Mouse (Mus musculus) spleen, adult 2 months (tissue): ENCODE data around the gene Hipk3. TPM values are rescaled to one million over a fixed set of nuclear protein-coding genes. Genes with fewer than 3 reads are reported as not detected.

Experiments
- DNase-seq, 2 experiments: peaks; one replicate each; pipeline versions ENCODE4 v3.0.0 to v3.0.0-alpha.2; 2012 to 2021; ENCODE audit warnings: low spot score in 2 of 2, low read depth in 1 of 2
- H3K27ac ChIP-seq: fragments of 200-500 bp; 2 replicates; pipeline ENCODE4 v1.5.1; 2012; ENCODE audit warnings: low read length, inconsistent platforms; ENCODE audit not compliant: insufficient read depth
- H3K27me3 ChIP-seq: fragments of 200-500 bp; 2 replicates; pipeline ENCODE4 v1.6.1; 2012; ENCODE audit warnings: mild to moderate bottlenecking, moderate library complexity, low read length, inconsistent platforms; ENCODE audit not compliant: control insufficient read depth, insufficient read depth
- H3K36me3 ChIP-seq: fragments of 200-500 bp; 2 replicates; pipeline ENCODE4 v1.6.1; 2012; ENCODE audit warnings: mild to moderate bottlenecking, low read length, inconsistent platforms; ENCODE audit not compliant: control insufficient read depth, insufficient read depth
- H3K4me1 ChIP-seq: fragments of 200-500 bp; 2 replicates; pipeline ENCODE4 v1.6.1; 2011; ENCODE audit warnings: inconsistent platforms; ENCODE audit not compliant: control insufficient read depth, insufficient read depth, insufficient read length
- H3K4me3 ChIP-seq: fragments of 200-500 bp; 2 replicates; pipeline ENCODE4 v1.5.1; 2011; ENCODE audit warnings: mild to moderate bottlenecking, inconsistent platforms; ENCODE audit not compliant: insufficient read depth, insufficient read length; ENCODE audit errors: extremely low read depth
- CTCF ChIP-seq: fragments of 200-500 bp; IDR thresholded peaks from 2 replicates; pipeline ENCODE4 v1.5.1; 2011; ENCODE audit warnings: mild to moderate bottlenecking, inconsistent platforms; ENCODE audit not compliant: insufficient read depth, insufficient read length, insufficient replicate concordance; ENCODE audit errors: extremely low read depth
- POLR2A ChIP-seq: fragments of 200-500 bp; IDR thresholded peaks from 2 replicates; pipeline ENCODE4 v1.6.1; 2011; ENCODE audit warnings: low read depth, low read length, inconsistent platforms
- WGBS: fragments of 180-500 bp; shearing (Covaris S2); methylation state at CpG from one replicate; pipeline ENCODE4 v1.1.7; 2018; 5-methylcytosine and 5-hydroxymethylcytosine counted together
- polyA plus RNA-seq: library from polyadenylated mRNA; depleted of rRNA; stranded (reverse); fragments of >200 nt; gene quantifications from 2 replicates; pipeline ENCODE4 v1.2.3, GENCODE M21; 2012

Hipk3 gene
- polyA plus RNA-seq, 1 experiment = 14.5 TPM

GRCm38 (mm10) chr2:104392700-104393312 lies 101.4 kb downstream of the Hipk3 start:
- TF ChIP-seq CTCF (no peak), POLR2A (no peak)
- WGBS = 88% methylated on average over 4 of the region's 4 CpGs

GRCm38 (mm10) chr2:104389231-104389630 lies 105.0 kb downstream of the Hipk3 start:
- no peak overlapping the region for H3K27ac ChIP-seq
- TF ChIP-seq POLR2A (no peak), CTCF (no peak)
- no peak for DNase-seq
- 90% methylated on average over 11 of the region's 11 CpGs for WGBS
- no peaks in the 10 kb centered on the region for H3K4me1 ChIP-seq
- no peaks in the 10 kb centered on the region for H3K36me3 ChIP-seq
- no peaks in the 10 kb centered on the region for H3K27me3 ChIP-seq
- no peak overlapping the region for H3K4me3 ChIP-seq

More at GRCm38 (mm10) chr2:104392700-104393312, 101.4 kb downstream of the Hipk3 start:
- Histone ChIP-seq H3K27me3 (no peaks in the 10 kb centered on the region), H3K36me3 (no peaks in the 10 kb centered on the region), H3K4me1 (no peaks in the 10 kb centered on the region), H3K27ac (no peak overlapping the region), H3K4me3 (no peak overlapping the region)
- no peak for DNase-seq

GRCm38 (mm10) chr2:104385941-104386340 lies 108.3 kb downstream of the Hipk3 start:
- H3K27ac ChIP-seq = no peak overlapping the region
- no peak overlapping the region for H3K4me3 ChIP-seq
- H3K27me3 ChIP-seq = no peaks in the 10 kb centered on the region
- DNase-seq = no peak
- no peaks in the 10 kb centered on the region for H3K36me3 ChIP-seq
- WGBS = 75% methylated on average over 2 of the region's 2 CpGs
- no peaks in the 10 kb centered on the region for H3K4me1 ChIP-seq
- no peak for TF ChIP-seq CTCF
- no peak for TF ChIP-seq POLR2A

GRCm38 (mm10) chr2:104383589-104383988 lies 110.7 kb downstream of the Hipk3 start:
- 82% methylated on average over 4 of the region's 4 CpGs for WGBS
- Histone ChIP-seq H3K27me3 (0 out of 2 replicates have a peak, but pooled peaks cover 2% of the 10 kb centered on the region), H3K4me1 (no peaks in the 10 kb centered on the region), H3K27ac (no peak overlapping the region), H3K36me3 (no peaks in the 10 kb centered on the region), H3K4me3 (no peak overlapping the region)
- no peak for TF ChIP-seq CTCF
- no peak for TF ChIP-seq POLR2A
- DNase-seq = no peak

GRCm38 (mm10) chr2:104382813-104383212 lies 111.4 kb downstream of the Hipk3 start:
- no peak for DNase-seq
- H3K4me3 ChIP-seq = no peak overlapping the region
- WGBS = 73% methylated on average over 6 of the region's 6 CpGs
- no peaks in the 10 kb centered on the region for H3K4me1 ChIP-seq
- H3K27me3 ChIP-seq = 0 out of 2 replicates have a peak, but pooled peaks cover 2% of the 10 kb centered on the region
- no peaks in the 10 kb centered on the region for H3K36me3 ChIP-seq
- no peak for TF ChIP-seq CTCF
- H3K27ac ChIP-seq = no peak overlapping the region

GRCm38 (mm10) chr2:104379304-104379703 lies 114.9 kb downstream of the Hipk3 start:
- Histone ChIP-seq H3K27ac (no peak overlapping the region), H3K27me3 (0 out of 2 replicates have a peak, but pooled peaks cover 2% of the 10 kb centered on the region), H3K4me3 (no peak overlapping the region), H3K36me3 (no peaks in the 10 kb centered on the region), H3K4me1 (no peaks in the 10 kb centered on the region)
- TF ChIP-seq CTCF = no peak
- TF ChIP-seq POLR2A = no peak
- no peak for DNase-seq
- WGBS = 47% methylated on average over 7 of the region's 7 CpGs

- H3K27ac ChIP-seq = no peak overlapping the region
- no peaks in the 10 kb centered on the region for H3K36me3 ChIP-seq
- DNase-seq = no peak
- H3K4me1 ChIP-seq = no peaks in the 10 kb centered on the region
- TF ChIP-seq POLR2A = no peak
- no peak for TF ChIP-seq CTCF
- H3K27me3 ChIP-seq = 0 out of 2 replicates have a peak, but pooled peaks cover 2% of the 10 kb centered on the region
- no peak overlapping the region for H3K4me3 ChIP-seq
- WGBS = 50% methylated on average over 3 of the region's 3 CpGs
Observed at GRCm38 (mm10) chr2:104378791-104379190, 115.5 kb downstream of the Hipk3 start.
